Mouse (Mus musculus): ENCODE measurements around the gene Sec63.

DNA sequence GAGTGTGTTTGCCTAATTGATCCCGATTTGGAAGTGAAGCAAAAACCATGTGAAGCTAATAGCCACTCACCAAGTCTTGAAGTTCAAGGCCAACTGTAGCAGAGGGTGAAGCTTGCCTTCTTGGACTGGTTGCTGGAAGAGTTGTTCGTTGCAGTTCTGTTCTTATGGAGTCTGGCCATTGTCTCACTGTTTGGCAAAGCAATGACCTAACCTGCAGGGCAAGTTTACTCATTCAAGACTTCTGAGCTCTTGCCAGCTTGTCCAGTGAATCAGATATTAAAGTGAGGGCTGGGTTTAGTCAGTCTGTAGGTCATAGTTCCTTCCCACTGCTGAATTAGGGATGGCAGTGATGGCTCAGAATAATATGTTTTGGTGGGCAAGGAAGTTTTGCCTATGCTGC lies 7.0 kb upstream of the Sec63 start:
- TF ChIP-seq POLR2A (IDR thresholded peaks at IDR 0.05; ENCODE audit: insufficient read depth, low read length), result no peak
- no peak for TF ChIP-seq CTCF (IDR thresholded peaks at IDR 0.05; ENCODE audit: low read depth, low read length)

All from ES-Bruce4 (cell line).